Mouse (Mus musculus): ENCODE measurements around the gene Tmpo.

DNA sequence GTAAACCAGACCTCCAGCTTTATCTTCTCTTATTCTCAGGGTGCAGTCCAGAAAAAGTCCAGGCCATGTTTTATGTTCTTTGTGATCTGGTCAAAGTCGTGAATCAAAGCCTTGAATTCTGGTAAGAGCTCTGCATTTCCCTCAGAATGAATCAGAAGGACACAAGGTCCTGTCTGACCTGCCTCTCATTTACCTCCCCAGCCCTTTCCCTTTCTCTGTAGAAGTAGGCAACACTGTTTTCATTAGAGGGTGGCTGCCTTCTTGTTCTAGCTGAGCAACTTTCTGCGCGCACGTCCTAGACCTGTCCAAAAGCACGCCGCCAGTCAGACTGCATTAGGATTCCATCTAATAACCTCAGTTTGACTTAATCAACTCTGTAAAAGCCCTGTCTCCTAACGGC, 814 bp downstream of the Tmpo start:
- no peak for TF ChIP-seq CTCF (IDR thresholded peaks at IDR 0.05; ENCODE audit: borderline replicate concordance, control insufficient read depth, extremely low read depth, insufficient read depth, low read length, poor library complexity)
- TF ChIP-seq POLR2A (IDR thresholded peaks at IDR 0.05; ENCODE audit: control insufficient read depth, extremely low read depth, insufficient read depth, low read length, poor library complexity), result no peak
